Mouse (Mus musculus): ENCODE data around the gene Vegfb. TPM values are rescaled to one million over a fixed set of nuclear protein-coding genes. Genes with fewer than 3 reads are reported as not detected.

The Vegfb gene
- polyA plus RNA-seq, 1 experiment from 2014 or later = 33.1 TPM

DNA sequence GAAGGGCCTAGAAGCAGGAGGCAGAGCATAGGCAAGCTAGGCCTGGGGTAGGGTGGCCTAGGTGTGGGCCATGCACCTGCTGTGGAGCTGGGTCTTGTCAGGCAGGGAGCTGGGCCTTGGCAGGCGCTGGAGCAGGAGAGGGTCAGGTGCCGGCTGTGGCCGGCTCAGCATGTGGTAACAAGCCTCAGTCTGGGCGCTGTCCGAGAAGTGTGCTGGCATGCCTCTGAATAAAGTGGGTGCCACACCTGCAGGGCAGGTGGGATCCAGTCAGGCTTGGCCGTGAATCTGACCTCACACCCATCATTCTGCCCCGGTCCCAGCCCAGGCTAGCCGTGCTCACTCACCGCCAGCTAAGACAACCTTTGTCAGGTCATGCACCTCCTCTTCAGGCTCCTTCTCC, 26.5 kb upstream of the Vegfb start:
- Histone ChIP-seq H3K4me1 (ENCODE audit: control insufficient read depth, insufficient read depth, low read length) (no peaks in the 10 kb centered on the region), H3K36me3 (ENCODE audit: control insufficient read depth, insufficient read depth, low read length) (peaks cover 14% of the 10 kb centered on the region), H3K4me2 (ENCODE audit: low read length) (no peak overlapping the region), H3K27me3 (ENCODE audit: control insufficient read depth, insufficient read depth, low read length) (no peaks in the 10 kb centered on the region), H3K9me3 (ENCODE audit: control insufficient read depth, low read length) (no peaks in the 10 kb centered on the region), H3K27ac (replicated peaks; ENCODE audit: low read depth, low read length) (no peak overlapping the region), H3K4me3 (replicated peaks; ENCODE audit: low read depth, low read length) (no peak overlapping the region), H3K9ac (replicated peaks; ENCODE audit: low read length) (no peak overlapping the region)
- WGBS = 86% methylated on average over 9 of the region's 9 CpGs
- ATAC-seq (ENCODE audit: low FRiP score, low TSS enrichment) (no peak), DNase-seq (no peak)

DNA sequence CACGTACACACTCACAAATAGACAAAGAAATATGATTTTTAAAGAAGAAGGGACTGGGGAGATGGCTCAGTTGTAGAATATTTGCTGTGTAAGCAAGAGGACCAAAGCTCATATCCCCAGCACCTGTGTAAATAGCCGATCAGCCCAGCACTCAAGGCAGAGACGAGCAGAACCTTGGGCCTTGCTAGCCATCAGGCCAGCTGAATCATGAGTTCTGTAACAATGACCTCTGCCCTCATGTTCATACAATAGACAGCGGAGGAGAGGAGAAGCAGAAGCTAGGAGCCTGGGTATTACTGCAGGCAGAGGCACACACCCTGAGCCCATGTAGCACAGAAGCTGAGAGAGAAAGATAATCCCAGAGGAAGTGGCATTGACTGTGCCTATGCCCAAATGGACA, 25.0 kb upstream of the Vegfb start:
- Histone ChIP-seq H3K9ac (replicated peaks; ENCODE audit: low read length) (no peak overlapping the region), H3K27me3 (ENCODE audit: control insufficient read depth, insufficient read depth, low read length) (no peaks in the 10 kb centered on the region), H3K36me3 (ENCODE audit: control insufficient read depth, insufficient read depth, low read length) (0 out of 2 replicates have a peak, but pooled peaks cover under 1% of the 10 kb centered on the region), H3K4me2 (ENCODE audit: low read length) (no peak overlapping the region), H3K27ac (replicated peaks; ENCODE audit: low read depth, low read length) (no peak overlapping the region), H3K4me1 (ENCODE audit: control insufficient read depth, insufficient read depth, low read length) (no peaks in the 10 kb centered on the region), H3K9me3 (ENCODE audit: control insufficient read depth, low read length) (no peaks in the 10 kb centered on the region), H3K4me3 (replicated peaks; ENCODE audit: low read depth, low read length) (no peak overlapping the region)
- WGBS = 81% methylated on average over 4 of the region's 4 CpGs
- DNase-seq (no peak), ATAC-seq (ENCODE audit: low FRiP score, low TSS enrichment) (no peak)

DNA sequence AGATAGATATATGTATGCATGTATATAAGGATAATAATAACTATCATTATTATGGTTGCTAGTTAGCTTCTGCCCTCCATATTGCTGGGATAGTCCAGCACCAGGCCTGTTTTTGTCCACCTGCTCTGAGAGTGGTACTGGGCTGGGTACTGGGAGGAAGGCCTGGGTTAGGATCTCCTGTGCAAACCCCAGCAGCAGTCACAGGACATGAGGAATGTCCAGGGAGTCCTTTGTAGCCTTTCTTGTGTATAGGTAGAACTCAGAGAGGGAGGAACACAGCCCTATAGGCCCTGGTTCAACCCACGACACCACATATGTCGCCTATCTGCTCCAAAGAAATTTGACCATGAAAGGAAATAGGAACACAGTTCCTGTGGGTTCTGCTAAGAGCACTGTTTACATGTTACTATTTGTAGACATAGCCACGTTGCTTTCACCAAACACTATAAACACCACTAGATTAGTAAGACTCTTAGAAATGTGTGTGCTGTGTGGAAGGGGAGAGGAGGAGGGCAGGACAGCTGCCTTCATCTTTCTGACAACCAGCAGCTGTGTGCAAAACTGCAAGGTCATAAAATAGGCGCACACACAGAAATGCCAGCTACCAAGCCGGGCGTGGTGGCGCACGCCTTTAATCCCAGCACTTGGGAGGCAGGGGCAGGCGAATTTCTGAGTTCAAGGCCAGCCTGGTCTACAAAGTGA, 19.6 kb upstream of the Vegfb start:
- H3K27ac ChIP-seq (replicated peaks; ENCODE audit: low read depth, low read length) = no peak overlapping the region
- H3K36me3 ChIP-seq (ENCODE audit: control insufficient read depth, insufficient read depth, low read length) = no peaks in the 10 kb centered on the region
- H3K9me3 ChIP-seq (ENCODE audit: control insufficient read depth, low read length) = no peaks in the 10 kb centered on the region
- no peaks in the 10 kb centered on the region for H3K27me3 ChIP-seq (ENCODE audit: control insufficient read depth, insufficient read depth, low read length)
- no peak for DNase-seq
- H3K4me2 ChIP-seq (ENCODE audit: low read length) = no peak overlapping the region
- H3K4me1 ChIP-seq (ENCODE audit: control insufficient read depth, insufficient read depth, low read length) = no peaks in the 10 kb centered on the region
- no peak for ATAC-seq (ENCODE audit: low FRiP score, low TSS enrichment)
- no peak overlapping the region for H3K4me3 ChIP-seq (replicated peaks; ENCODE audit: low read depth, low read length)
- WGBS = 89% methylated on average over 9 of the region's 9 CpGs
- no peak overlapping the region for H3K9ac ChIP-seq (replicated peaks; ENCODE audit: low read length)

DNA sequence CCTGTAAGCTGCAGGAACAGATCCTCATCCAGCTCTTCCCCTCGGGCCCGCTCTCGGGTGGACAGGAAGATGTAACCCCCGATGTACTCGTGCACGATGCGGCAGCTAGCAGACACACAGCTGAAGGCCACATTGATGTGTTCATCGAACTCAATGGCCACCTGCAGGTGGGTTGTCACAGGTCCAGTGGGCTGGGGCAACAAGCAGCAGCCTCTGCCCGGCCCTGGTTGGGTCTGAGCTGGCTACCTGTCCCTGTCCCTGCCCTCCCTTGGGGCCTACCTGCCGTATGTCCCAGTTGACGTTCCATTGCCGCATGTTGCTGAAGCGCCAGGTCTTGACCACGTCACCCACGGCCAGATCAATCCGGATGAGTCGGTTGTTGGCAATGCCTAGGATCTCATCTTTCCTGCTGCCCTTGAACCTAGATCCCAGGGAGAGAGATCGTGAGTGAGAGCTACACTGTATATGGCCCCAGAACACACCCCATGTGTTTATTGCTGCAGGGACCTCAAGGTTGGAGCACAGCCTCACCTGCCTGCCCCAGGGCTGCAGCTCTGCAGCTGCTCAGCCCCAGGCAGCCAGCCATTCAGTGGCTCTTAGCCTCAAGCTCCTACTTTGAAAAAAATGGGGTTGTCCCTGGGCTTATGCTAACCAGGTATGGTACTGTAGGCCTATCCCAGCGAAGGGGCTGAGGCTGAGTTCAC, 12.1 kb upstream of the Vegfb start:
- Histone ChIP-seq H3K27me3 (ENCODE audit: control insufficient read depth, insufficient read depth, low read length) (no peaks in the 10 kb centered on the region), H3K27ac (replicated peaks; ENCODE audit: low read depth, low read length) (no peak overlapping the region), H3K4me3 (replicated peaks; ENCODE audit: low read depth, low read length) (no peak overlapping the region), H3K9me3 (ENCODE audit: control insufficient read depth, low read length) (no peaks in the 10 kb centered on the region), H3K4me1 (ENCODE audit: control insufficient read depth, insufficient read depth, low read length) (peaks cover 22% of the 10 kb centered on the region), H3K4me2 (ENCODE audit: low read length) (no peak overlapping the region), H3K36me3 (ENCODE audit: control insufficient read depth, insufficient read depth, low read length) (peaks cover 22% of the 10 kb centered on the region), H3K9ac (replicated peaks; ENCODE audit: low read length) (no peak overlapping the region)
- ATAC-seq (ENCODE audit: low FRiP score, low TSS enrichment) (no peak), DNase-seq (no peak)
- 96% methylated on average over 19 of the region's 19 CpGs for WGBS

DNA sequence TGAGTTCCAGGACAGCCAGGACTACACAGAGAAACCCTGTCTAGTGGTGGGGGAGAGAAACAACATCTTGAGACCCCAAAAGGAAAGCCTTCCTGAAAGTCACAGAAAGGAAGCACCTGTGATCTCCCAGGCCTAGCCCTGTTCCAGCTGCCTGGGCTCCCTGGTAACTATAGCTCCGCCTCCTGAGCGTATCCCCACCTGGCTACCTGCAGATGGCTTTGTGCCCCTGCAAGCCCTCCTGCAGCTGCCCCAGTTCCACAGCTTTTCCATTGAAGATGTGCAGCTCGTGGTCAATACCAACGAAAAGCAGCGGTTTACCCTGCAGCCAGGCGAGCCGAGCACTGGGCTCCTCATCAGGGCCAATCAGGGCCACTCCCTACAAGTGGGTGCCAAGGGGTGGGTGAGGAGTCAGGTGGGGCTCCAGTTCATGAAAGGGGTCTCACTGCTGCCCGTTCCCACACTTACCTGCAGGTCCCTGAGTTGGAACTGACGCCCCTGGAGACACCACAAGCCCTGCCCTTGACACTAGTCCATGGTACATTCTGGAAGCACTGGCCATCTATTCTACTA, 10.4 kb upstream of the Vegfb start:
- H3K4me3 ChIP-seq (replicated peaks; ENCODE audit: low read depth, low read length) = no peak overlapping the region
- DNase-seq (no peak), ATAC-seq (ENCODE audit: low FRiP score, low TSS enrichment) (no peak)
- peaks cover 29% of the 10 kb centered on the region for H3K4me1 ChIP-seq (ENCODE audit: control insufficient read depth, insufficient read depth, low read length)
- H3K9ac ChIP-seq (replicated peaks; ENCODE audit: low read length) = no peak overlapping the region
- H3K4me2 ChIP-seq (ENCODE audit: low read length) = no peak overlapping the region
- H3K27ac ChIP-seq (replicated peaks; ENCODE audit: low read depth, low read length) = no peak overlapping the region
- H3K27me3 ChIP-seq (ENCODE audit: control insufficient read depth, insufficient read depth, low read length) = no peaks in the 10 kb centered on the region
- H3K9me3 ChIP-seq (ENCODE audit: control insufficient read depth, low read length) = no peaks in the 10 kb centered on the region
- 82% methylated on average over 9 of the region's 9 CpGs for WGBS
- peaks cover 22% of the 10 kb centered on the region for H3K36me3 ChIP-seq (ENCODE audit: control insufficient read depth, insufficient read depth, low read length)

DNA sequence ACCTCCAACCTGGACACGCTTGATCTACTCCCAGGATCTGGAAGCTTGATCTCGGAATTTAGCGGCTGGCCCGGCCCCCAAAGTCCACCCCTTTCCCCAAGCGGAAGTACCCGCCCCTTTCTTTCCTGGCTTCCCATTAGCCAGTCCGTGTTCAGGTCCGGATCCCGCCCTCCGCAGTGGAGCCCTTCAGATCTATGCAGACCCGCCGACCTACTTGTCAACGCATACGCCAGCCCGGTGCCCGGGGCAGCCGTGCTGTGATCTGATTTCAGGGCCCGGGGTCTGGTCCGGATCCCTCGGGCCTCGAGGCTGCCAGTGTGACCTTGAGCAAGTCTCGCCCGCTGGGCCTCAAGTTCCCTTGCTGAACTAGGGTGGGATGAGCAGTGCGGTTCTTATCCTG, 8.6 kb upstream of the Vegfb start, which contains the start of the genes Nudt22 and Trpt1:
TSS of gene Nudt22 (minus strand) at position 112 of the 400 bp plus-strand sequence.
TSS of gene Trpt1 (plus strand) at position 126 of the 400 bp plus-strand sequence.
- Histone ChIP-seq H3K4me2 (ENCODE audit: low read length) (peak within 1 kb of the TSS; percentile 87), H3K9ac (replicated peaks; ENCODE audit: low read length) (peak within 1 kb of the TSS; percentile 73), H3K9me3 (ENCODE audit: control insufficient read depth, low read length) (no peaks in the 10 kb centered on the region), H3K27ac (replicated peaks; ENCODE audit: low read depth, low read length) (peak within 1 kb of the TSS; percentile 67; the same call in 1 of the 2 replicates), H3K36me3 (ENCODE audit: control insufficient read depth, insufficient read depth, low read length) (peaks cover 22% of the 10 kb centered on the region), H3K4me1 (ENCODE audit: control insufficient read depth, insufficient read depth, low read length) (peaks cover 34% of the 10 kb centered on the region), H3K4me3 (replicated peaks; ENCODE audit: low read depth, low read length) (peak within 1 kb of the TSS; percentile 63), H3K27me3 (ENCODE audit: control insufficient read depth, insufficient read depth, low read length) (no peaks in the 10 kb centered on the region)
- under 1% methylated on average over 24 of the region's 24 CpGs for WGBS
- peak; percentile 88 for DNase-seq
- ATAC-seq (ENCODE audit: low FRiP score, low TSS enrichment) = peak; percentile 59

DNA sequence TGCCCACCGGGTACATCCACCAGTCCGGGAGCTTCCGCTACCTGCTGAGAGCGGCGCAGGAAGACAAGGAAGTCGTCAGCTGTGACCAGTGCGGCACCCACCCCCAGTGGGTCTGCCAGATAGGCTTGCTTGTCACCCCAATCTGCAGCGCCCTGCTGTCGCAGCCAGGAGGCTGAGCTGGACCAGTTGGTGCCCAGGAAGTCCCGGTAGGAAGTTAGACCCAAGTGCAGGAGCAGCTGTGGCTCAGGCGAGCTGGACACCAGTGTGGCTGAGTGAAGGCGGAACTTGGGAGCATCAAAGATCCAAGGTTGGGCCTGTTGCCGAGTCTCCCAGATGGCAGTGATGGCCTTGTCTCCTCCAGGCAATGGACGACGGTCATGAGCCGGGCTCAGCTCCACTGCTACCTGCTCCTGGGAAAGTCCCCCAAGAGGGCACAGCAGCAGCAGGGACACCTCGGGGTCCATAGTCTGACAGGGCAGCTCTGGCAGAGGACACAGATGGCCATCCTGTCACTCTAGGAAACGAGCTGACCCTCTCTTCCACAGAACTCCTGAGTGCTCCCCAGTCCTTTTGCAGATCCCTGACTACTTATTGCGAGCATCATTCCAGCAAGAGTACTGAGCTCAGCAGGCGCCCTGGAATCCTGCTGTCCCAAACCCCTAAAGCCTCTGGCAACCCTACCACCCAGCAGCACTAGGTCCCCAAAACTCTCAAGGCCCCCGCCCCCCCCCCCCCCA, 8.0 kb upstream of the Vegfb start:
- 48% methylated on average over 21 of the region's 21 CpGs for WGBS
- no peaks in the 10 kb centered on the region for H3K27me3 ChIP-seq (ENCODE audit: control insufficient read depth, insufficient read depth, low read length)
- peak overlapping the region; percentile 73 for H3K9ac ChIP-seq (replicated peaks; ENCODE audit: low read length)
- H3K4me2 ChIP-seq (ENCODE audit: low read length) = peak overlapping the region; percentile 87
- no peaks in the 10 kb centered on the region for H3K9me3 ChIP-seq (ENCODE audit: control insufficient read depth, low read length)
- H3K36me3 ChIP-seq (ENCODE audit: control insufficient read depth, insufficient read depth, low read length) = peaks cover 22% of the 10 kb centered on the region
- DNase-seq = no peak
- peaks cover 34% of the 10 kb centered on the region for H3K4me1 ChIP-seq (ENCODE audit: control insufficient read depth, insufficient read depth, low read length)
- peak overlapping the region; percentile 63 for H3K4me3 ChIP-seq (replicated peaks; ENCODE audit: low read depth, low read length)
- 0 out of 2 replicates have a peak overlapping the region, but pooled peaks have one; percentile 67 for H3K27ac ChIP-seq (replicated peaks; ENCODE audit: low read depth, low read length)
- no peak for ATAC-seq (ENCODE audit: low FRiP score, low TSS enrichment)

DNA sequence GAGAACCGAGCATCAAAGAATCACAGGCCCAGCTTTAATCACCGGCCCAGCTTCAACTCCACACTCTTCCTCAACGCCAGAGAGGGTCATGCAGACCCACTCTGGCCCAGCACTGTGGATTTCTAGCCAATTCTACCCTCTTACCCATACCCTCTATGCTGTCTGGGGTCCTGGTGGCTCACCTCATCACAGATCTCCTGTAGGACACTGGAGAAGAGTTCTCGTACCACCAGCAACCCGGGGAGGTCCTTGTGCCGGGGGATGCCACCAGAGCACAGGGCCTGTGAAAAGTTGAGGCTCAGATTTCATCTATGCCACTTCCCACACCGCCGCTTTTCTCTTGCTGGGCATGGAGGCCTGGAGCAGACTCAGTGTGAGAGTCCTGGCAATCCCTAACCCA, 7.0 kb upstream of the Vegfb start:
- 85% methylated on average over 8 of the region's 8 CpGs for WGBS
- Histone ChIP-seq H3K4me1 (ENCODE audit: control insufficient read depth, insufficient read depth, low read length) (peaks cover 34% of the 10 kb centered on the region), H3K27me3 (ENCODE audit: control insufficient read depth, insufficient read depth, low read length) (no peaks in the 10 kb centered on the region)

More for the DNA sequence above, 7.0 kb upstream of the Vegfb start:
- peaks cover 13% of the 10 kb centered on the region for H3K36me3 ChIP-seq (ENCODE audit: control insufficient read depth, insufficient read depth, low read length)
- no peak overlapping the region for H3K27ac ChIP-seq (replicated peaks; ENCODE audit: low read depth, low read length)
- DNase-seq = no peak
- H3K4me3 ChIP-seq (replicated peaks; ENCODE audit: low read depth, low read length) = no peak overlapping the region
- H3K9ac ChIP-seq (replicated peaks; ENCODE audit: low read length) = no peak overlapping the region
- no peaks in the 10 kb centered on the region for H3K9me3 ChIP-seq (ENCODE audit: control insufficient read depth, low read length)
- peak overlapping the region; percentile 87; the same call in 1 of the 2 replicates for H3K4me2 ChIP-seq (ENCODE audit: low read length)
- ATAC-seq (ENCODE audit: low FRiP score, low TSS enrichment) = no peak

All from midbrain, embryonic 14.5 days (tissue).